Mouse (Mus musculus) heart, postnatal 14 days (tissue): ENCODE data around the gene Mak. TPM values are rescaled to one million over a fixed set of nuclear protein-coding genes. Genes with fewer than 3 reads are reported as not detected.

ENCODE experiments used
- DNase-seq, 2 experiments: peaks; one replicate each; pipeline ENCODE4 v3.0.0; 2021 to 2022
- intact Hi-C: fragments of 180-260 bp; cut with DNase I; formaldehyde crosslinking; loops from one replicate; pipeline ENCODE4 v1.15.1; 2025
- long read RNA-seq, 2 experiments: library from polyadenylated mRNA; stranded (forward); transcript quantifications; one replicate each; pipeline ENCODE4 v2.0.0; 2021
- total RNA-seq, 2 experiments: library from RNA; stranded (reverse); gene quantifications; 2 replicates each; pipeline ENCODE4 v1.2.3; 2021

Mak gene
- total RNA-seq, result under 1 TPM in 1 of 2 experiments, not detected in 1; 0.19 TPM
- long read RNA-seq, experiment 1, result 0 reads
- long read RNA-seq, experiment 2, result 0 reads

GRCm38 (mm10) chr13:41079421-41079780 lies at the start of gene Mak:
Gene Mak, minus strand, starts transcription at chr13:41079706.
- intact Hi-C loops, result no loop called here
- DNase-seq, result peak; percentile 22 to 28

- intact Hi-C loops, result no loop called here
Measured at GRCm38 (mm10) chr13:41129061-41129460, 49.6 kb upstream of the Mak start.

GRCm38 (mm10) chr13:41128326-41128725 lies 48.8 kb upstream of the Mak start:
- intact Hi-C loops, result no loop called here
- DNase-seq, result no peak

More at GRCm38 (mm10) chr13:41129061-41129460, 49.6 kb upstream of the Mak start:
- DNase-seq, result no peak

- intact Hi-C loops, result no loop called here
- DNase-seq, result no peak
Measured at GRCm38 (mm10) chr13:41123666-41124225, 44.2 kb upstream of the Mak start.

- DNase-seq, result no peak
- intact Hi-C loops, result no loop called here
Measured at GRCm38 (mm10) chr13:41119152-41119945, 39.8 kb upstream of the Mak start.

GRCm38 (mm10) chr13:41113940-41114339 lies 34.4 kb upstream of the Mak start, which contains the start of gene Sycp2l:
Gene Sycp2l, plus strand, starts transcription at chr13:41114307.
- intact Hi-C loops, result no loop called here
- DNase-seq, result no peak

- intact Hi-C loops, result no loop called here
- no peak for DNase-seq
Measured at GRCm38 (mm10) chr13:41110935-41111334, 31.4 kb upstream of the Mak start, which contains the start of gene Gcm2. Gene Gcm2, minus strand, starts transcription at chr13:41111035.

GRCm38 (mm10) chr13:41105541-41105940 lies 26.0 kb upstream of the Mak start:
- intact Hi-C loops, result no loop called here
- DNase-seq, result no peak

- intact Hi-C loops, result no loop called here
- no peak for DNase-seq
Measured at GRCm38 (mm10) chr13:41103841-41104525, 24.5 kb upstream of the Mak start.

- intact Hi-C loops, result no loop called here
- no peak for DNase-seq
Measured at GRCm38 (mm10) chr13:41100031-41100430, 20.5 kb upstream of the Mak start.

GRCm38 (mm10) chr13:41098325-41098724 lies 18.8 kb upstream of the Mak start:
- intact Hi-C loops, result no loop called here
- no peak for DNase-seq

GRCm38 (mm10) chr13:41097324-41098058 lies 18.0 kb upstream of the Mak start:
- DNase-seq, result peak; percentile 25 to 26
- intact Hi-C loops, result no loop called here

- intact Hi-C loops, result no loop called here
- DNase-seq, result no peak
Measured at GRCm38 (mm10) chr13:41094160-41094559, 14.7 kb upstream of the Mak start.

GRCm38 (mm10) chr13:41091271-41091670 lies 11.8 kb upstream of the Mak start:
- intact Hi-C loops, result no loop called here
- DNase-seq, result no peak

- no peak for DNase-seq
Measured at GRCm38 (mm10) chr13:41088746-41089145, 9.2 kb upstream of the Mak start.

GRCm38 (mm10) chr13:41085140-41085539 lies 5.6 kb upstream of the Mak start:
- intact Hi-C loops, result loop anchor here (5.0 kb wide), 1 partner anchor 152 kb away; no protein-coding TSS in a partner anchor
- no peak for DNase-seq

More at GRCm38 (mm10) chr13:41088746-41089145, 9.2 kb upstream of the Mak start:
- intact Hi-C loops, result loop anchor here (5.0 kb wide), 1 partner anchor 149 kb away; no protein-coding TSS in a partner anchor

- no peak for DNase-seq
- intact Hi-C loops, result no loop called here
Measured at GRCm38 (mm10) chr13:41084521-41084920, 5.0 kb upstream of the Mak start.

- DNase-seq, result no peak
- intact Hi-C loops, result no loop called here
Measured at GRCm38 (mm10) chr13:41080700-41081099, 1.2 kb upstream of the Mak start.

- intact Hi-C loops, result no loop called here
- no peak for DNase-seq
Measured at GRCm38 (mm10) chr13:41079859-41080258, 353 bp upstream of the Mak start.

GRCm38 (mm10) chr13:41078690-41079420 lies 651 bp downstream of the Mak start:
- intact Hi-C loops, result no loop called here
- DNase-seq, result no peak
